Mouse (Mus musculus) stomach, embryonic 14.5 days (tissue): Measurements from ENCODE around the gene Il10rb. TPM values are rescaled to one million over a fixed set of nuclear protein-coding genes. Genes with fewer than 3 reads are reported as not detected.

Experiments used
- ATAC-seq: fragments of 200-750 bp; cut with Nextera tagmentation; 2 replicates; pipeline ENCODE4 v1.8.0; 2017; ENCODE audit warnings: low read depth, moderate TSS enrichment; ENCODE audit not compliant: insufficient number of reproducible peaks, insufficient read depth, low FRiP score
- H3K27ac ChIP-seq: fragments of 300-500 bp; sonication (generic); 2 replicates; pipeline ENCODE4 v1.5.1; 2014; ENCODE audit warnings: mild to moderate bottlenecking, low read length, moderate library complexity, mixed read lengths
- H3K27me3 ChIP-seq: fragments of 300-500 bp; sonication (generic); 2 replicates; pipeline ENCODE4 v1.6.1; 2014; ENCODE audit warnings: low read length, control low read depth, mixed read lengths; ENCODE audit not compliant: control insufficient read depth, insufficient read depth
- H3K36me3 ChIP-seq: fragments of 300-500 bp; sonication (generic); 2 replicates; pipeline ENCODE4 v1.6.1; 2014; ENCODE audit warnings: mild to moderate bottlenecking, control low read depth, low read length, moderate library complexity, mixed read lengths; ENCODE audit not compliant: control insufficient read depth, insufficient read depth
- H3K4me1 ChIP-seq: fragments of 300-500 bp; sonication (generic); 2 replicates; pipeline ENCODE4 v1.6.1; 2014; ENCODE audit warnings: low read length, control low read depth, mixed read lengths; ENCODE audit not compliant: control insufficient read depth, insufficient read depth
- H3K4me2 ChIP-seq: fragments of 300-500 bp; sonication (generic); replicated peaks from 2 replicates; pipeline ENCODE4 v1.6.1; 2014; ENCODE audit warnings: low read depth, low read length, control low read depth
- H3K4me3 ChIP-seq: fragments of 300-500 bp; sonication (generic); 2 replicates; pipeline ENCODE4 v1.5.1; 2014; ENCODE audit warnings: low read depth, low read length, control low read depth
- H3K9ac ChIP-seq: fragments of 300-500 bp; sonication (generic); replicated peaks from 2 replicates; pipeline ENCODE4 v1.6.1; 2014; ENCODE audit warnings: low read depth, mild to moderate bottlenecking, control low read depth, low read length, moderate library complexity, mixed read lengths
- H3K9me3 ChIP-seq: fragments of 300-500 bp; sonication (generic); 2 replicates; pipeline ENCODE4 v1.6.1; 2016; ENCODE audit warnings: low read depth, low read length, control low read depth; ENCODE audit not compliant: control insufficient read depth
- WGBS: fragments of 180-500 bp; shearing (Covaris S2); extraction: QIAGEN DNeasy Blood & Tissue Kit; methylation state at CpG from one replicate; pipeline ENCODE4 v1.1.7; 2014; 5-methylcytosine and 5-hydroxymethylcytosine counted together
- polyA plus RNA-seq: library from polyadenylated mRNA; unstranded; fragments of >200 nt; fragmentation: Nextera tagmentation; extraction: Ambion mirVana; gene quantifications from 2 replicates; pipeline ENCODE4 v1.2.1, GENCODE M21; 2014

Il10rb gene
- polyA plus RNA-seq, 1 experiment from 2014 or later: 34.1 TPM

DNA sequence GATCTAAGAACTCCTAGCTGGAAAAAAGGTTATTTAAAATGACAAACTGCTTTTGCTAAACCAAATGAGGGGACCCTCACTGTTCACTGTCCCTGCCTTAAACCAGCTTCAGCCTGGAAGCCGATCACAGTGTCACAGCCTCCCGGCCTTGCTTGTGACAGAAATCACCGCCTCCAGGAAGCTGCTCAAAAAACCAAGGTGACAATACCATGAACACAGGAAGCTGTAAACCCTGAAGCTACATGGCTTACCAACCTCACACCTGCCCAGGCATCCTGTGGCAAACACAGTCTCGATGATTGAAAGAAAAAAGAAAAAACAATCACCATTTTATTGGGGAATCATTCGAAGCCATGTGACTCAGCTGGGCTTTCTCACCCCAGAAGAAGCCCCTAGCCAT, 39.6 kb downstream of the Il10rb start:
- Histone ChIP-seq H3K27me3 (no peaks in the 10 kb centered on the region), H3K4me3 (no peak overlapping the region), H3K9me3 (no peaks in the 10 kb centered on the region), H3K27ac (no peak overlapping the region), H3K9ac (no peak overlapping the region), H3K36me3 (no peaks in the 10 kb centered on the region), H3K4me2 (no peak overlapping the region), H3K4me1 (no peaks in the 10 kb centered on the region)
- 81% methylated on average over 5 of the region's 5 CpGs for WGBS
- ATAC-seq: no peak

DNA sequence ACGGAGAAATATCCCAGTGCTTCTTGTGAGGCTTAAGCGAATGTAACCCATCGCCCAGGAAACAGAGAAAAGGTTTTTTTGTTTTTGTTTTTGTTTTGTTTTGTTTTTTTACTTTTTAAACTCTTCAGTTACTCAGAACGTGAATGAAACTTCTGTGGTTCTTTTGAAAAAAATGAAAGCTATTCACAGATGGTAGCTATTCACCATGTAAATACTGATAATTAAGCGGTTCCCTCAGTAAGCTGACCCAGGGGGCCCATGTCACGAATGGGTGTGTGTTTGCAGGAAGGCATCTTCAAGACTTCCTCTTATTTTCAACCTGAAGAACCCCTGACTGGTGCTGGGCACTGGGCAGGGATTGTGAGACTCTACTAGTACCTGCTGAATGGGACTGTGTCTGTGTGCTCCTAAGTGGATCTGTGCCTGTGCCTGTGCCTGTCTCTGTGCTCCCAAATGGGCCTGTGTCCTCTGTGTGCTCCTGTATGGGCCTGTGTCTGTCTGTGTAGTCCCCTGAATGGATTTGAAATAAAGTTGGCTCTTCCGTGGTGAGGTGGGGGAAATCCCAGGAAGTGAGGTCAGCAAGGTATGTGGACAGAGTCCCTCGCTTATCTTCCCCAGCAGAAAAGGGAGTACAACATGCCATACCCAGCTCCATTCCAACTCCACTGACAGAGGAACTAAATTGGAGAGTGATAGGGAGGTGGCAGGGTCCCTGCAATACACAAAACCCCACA, 41.0 kb downstream of the Il10rb start:
- ATAC-seq: no peak
- no peak overlapping the region for H3K9ac ChIP-seq
- WGBS: 76% methylated on average over 8 of the region's 8 CpGs
- H3K27ac ChIP-seq: no peak overlapping the region
- no peaks in the 10 kb centered on the region for H3K36me3 ChIP-seq
- no peaks in the 10 kb centered on the region for H3K27me3 ChIP-seq
- H3K4me3 ChIP-seq: no peak overlapping the region
- no peak overlapping the region for H3K4me2 ChIP-seq
- H3K9me3 ChIP-seq: no peaks in the 10 kb centered on the region
- no peaks in the 10 kb centered on the region for H3K4me1 ChIP-seq

GRCm38 (mm10) chr16:91447512-91447900, 41.5 kb downstream of the Il10rb start:
- no peak overlapping the region for H3K4me3 ChIP-seq
- no peak overlapping the region for H3K4me2 ChIP-seq
- H3K27ac ChIP-seq: no peak overlapping the region
- H3K9ac ChIP-seq: no peak overlapping the region
- ATAC-seq: no peak
- 81% methylated on average over 6 of the region's 6 CpGs for WGBS
- H3K36me3 ChIP-seq: no peaks in the 10 kb centered on the region
- H3K27me3 ChIP-seq: no peaks in the 10 kb centered on the region
- no peaks in the 10 kb centered on the region for H3K9me3 ChIP-seq
- H3K4me1 ChIP-seq: no peaks in the 10 kb centered on the region

- peak; percentile 37; the same call in 1 of the 2 replicates for ATAC-seq
Observed at GRCm38 (mm10) chr16:91448088-91448487, 42.1 kb downstream of the Il10rb start.

DNA sequence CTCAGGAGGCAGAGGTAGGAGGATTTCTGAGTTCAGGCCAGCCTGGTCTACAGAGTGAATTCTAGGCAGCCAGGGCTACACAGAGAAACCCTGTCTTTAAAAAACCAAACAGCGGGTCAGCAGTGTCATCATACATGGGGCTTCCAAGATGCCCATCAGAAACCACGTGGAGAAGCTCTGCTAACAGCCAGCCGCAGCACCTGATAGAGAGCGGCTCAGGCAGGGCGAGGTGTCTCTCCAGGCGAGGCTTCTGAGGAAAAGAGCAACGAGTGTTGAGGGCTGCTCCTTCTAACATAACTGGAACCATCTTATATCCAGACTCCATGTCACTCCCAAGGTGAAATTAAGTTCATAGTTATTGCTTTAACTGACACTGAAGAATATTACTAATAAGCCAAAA, 42.9 kb downstream of the Il10rb start:
- Histone ChIP-seq H3K9me3 (no peaks in the 10 kb centered on the region), H3K9ac (no peak overlapping the region), H3K4me2 (no peak overlapping the region), H3K4me3 (no peak overlapping the region), H3K27ac (no peak overlapping the region), H3K4me1 (no peaks in the 10 kb centered on the region), H3K27me3 (no peaks in the 10 kb centered on the region), H3K36me3 (no peaks in the 10 kb centered on the region)
- whole genome bisulfite sequencing: 72% methylated on average over 7 of the region's 7 CpGs
- ATAC-seq: no peak

More at GRCm38 (mm10) chr16:91448088-91448487, 42.1 kb downstream of the Il10rb start:
- Histone ChIP-seq H3K4me1 (no peaks in the 10 kb centered on the region), H3K27ac (no peak overlapping the region), H3K27me3 (no peaks in the 10 kb centered on the region), H3K9ac (no peak overlapping the region), H3K4me2 (no peak overlapping the region), H3K4me3 (no peak overlapping the region), H3K36me3 (no peaks in the 10 kb centered on the region), H3K9me3 (no peaks in the 10 kb centered on the region)
- WGBS: 98% methylated on average over 5 of the region's 5 CpGs

DNA sequence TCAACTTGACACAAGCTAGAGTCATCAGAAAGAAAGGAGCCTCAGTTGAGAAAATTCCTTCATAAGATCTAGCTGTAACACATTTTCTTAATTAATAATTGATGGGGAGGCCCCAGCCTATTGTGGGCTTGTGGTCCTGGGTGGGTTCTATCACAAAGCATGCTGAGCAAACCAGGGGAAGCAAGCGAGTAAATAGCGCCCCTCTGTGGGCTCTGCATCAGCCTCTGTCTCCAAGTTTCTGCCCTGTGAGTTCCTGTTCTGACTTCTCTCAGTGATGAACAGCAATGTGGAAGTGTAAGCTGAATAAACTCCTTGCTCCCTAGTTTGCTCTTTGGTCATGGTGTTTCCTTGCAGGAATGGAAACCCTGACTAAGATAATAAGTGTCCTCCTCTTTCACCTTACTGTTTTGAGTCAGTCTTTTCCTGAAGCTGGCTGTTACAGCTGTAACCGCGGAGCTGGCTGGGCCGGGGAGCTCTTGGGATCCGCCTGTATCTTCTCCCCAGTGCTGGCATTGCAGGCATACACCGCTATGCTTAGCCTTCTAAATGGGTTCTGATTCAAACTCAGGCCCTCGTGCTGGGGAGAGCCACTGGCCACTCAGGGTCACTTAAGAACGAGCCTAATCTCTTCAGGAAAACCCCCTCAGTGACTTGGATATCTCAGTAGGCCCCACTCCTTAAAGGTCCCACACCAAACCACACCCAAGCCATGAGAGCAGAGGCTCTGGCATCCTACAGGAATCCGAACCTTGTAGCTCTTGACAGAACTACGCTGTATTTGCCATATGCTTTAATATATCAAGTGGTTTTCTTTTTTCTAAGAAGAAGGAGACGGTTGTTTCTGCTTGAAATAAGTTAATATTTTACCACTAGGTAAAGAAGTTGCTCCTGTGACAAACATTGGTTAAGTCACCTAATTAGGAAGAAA, 44.4 kb downstream of the Il10rb start:
- 76% methylated on average over 12 of the region's 12 CpGs for WGBS
- H3K27ac ChIP-seq: no peak overlapping the region
- ATAC-seq: no peak
- H3K4me2 ChIP-seq: no peak overlapping the region
- no peaks in the 10 kb centered on the region for H3K9me3 ChIP-seq
- no peaks in the 10 kb centered on the region for H3K4me1 ChIP-seq
- no peaks in the 10 kb centered on the region for H3K36me3 ChIP-seq
- H3K4me3 ChIP-seq: no peak overlapping the region
- H3K27me3 ChIP-seq: no peaks in the 10 kb centered on the region
- no peak overlapping the region for H3K9ac ChIP-seq

- no peak overlapping the region for H3K4me3 ChIP-seq
- no peak overlapping the region for H3K4me2 ChIP-seq
- no peaks in the 10 kb centered on the region for H3K4me1 ChIP-seq
- H3K9ac ChIP-seq: no peak overlapping the region
- H3K9me3 ChIP-seq: no peaks in the 10 kb centered on the region
- ATAC-seq: no peak
- no peak overlapping the region for H3K27ac ChIP-seq
- no peaks in the 10 kb centered on the region for H3K27me3 ChIP-seq
- 85% methylated on average over 2 of the region's 2 CpGs for WGBS
- H3K36me3 ChIP-seq: no peaks in the 10 kb centered on the region
Observed at GRCm38 (mm10) chr16:91451949-91452348, 46.0 kb downstream of the Il10rb start.

DNA sequence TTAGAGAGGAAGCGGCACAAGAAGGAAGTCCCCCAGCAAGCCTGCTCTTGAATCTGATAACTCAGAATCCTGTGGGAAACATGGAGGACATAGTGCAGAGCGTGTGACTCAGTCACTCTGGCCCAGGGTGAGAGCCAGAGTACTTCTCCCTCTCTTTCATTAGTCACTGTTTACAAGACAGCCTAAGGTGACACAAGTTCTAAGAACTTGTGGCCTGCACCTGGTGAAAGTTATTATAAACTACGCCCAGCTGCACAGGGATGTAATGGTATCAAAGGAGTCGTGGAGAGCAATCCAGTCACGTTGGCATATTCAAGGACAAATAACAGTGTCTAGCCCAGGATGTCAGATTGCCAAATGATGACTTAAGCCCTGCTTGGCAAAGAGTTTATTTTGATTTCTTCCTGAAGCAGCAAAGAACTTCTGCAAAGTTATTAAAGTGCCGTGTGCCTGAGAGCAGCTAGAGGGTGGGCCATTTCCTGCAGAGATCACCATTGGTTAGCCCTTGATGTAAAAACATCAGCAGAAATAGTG, 46.5 kb downstream of the Il10rb start:
- no peaks in the 10 kb centered on the region for H3K9me3 ChIP-seq
- no peaks in the 10 kb centered on the region for H3K4me1 ChIP-seq
- no peaks in the 10 kb centered on the region for H3K36me3 ChIP-seq
- 32% methylated on average over 6 of the region's 6 CpGs for WGBS
- no peak overlapping the region for H3K27ac ChIP-seq
- H3K27me3 ChIP-seq: no peaks in the 10 kb centered on the region
- H3K4me2 ChIP-seq: no peak overlapping the region
- no peak; the same call in 1 of the 2 replicates for ATAC-seq
- no peak overlapping the region for H3K4me3 ChIP-seq
- no peak overlapping the region for H3K9ac ChIP-seq
